Mouse (Mus musculus) ES-E14 (cell line): ENCODE results near the gene Nav3.

Source experiments
- HCFC1 ChIP-seq: IDR thresholded peaks from 2 replicates; pipeline ENCODE4 v1.6.1; 2012; ENCODE audit warnings: low read length, inconsistent platforms, borderline replicate concordance; ENCODE audit not compliant: insufficient read depth
- ZC3H11A ChIP-seq: IDR thresholded peaks from 2 replicates; pipeline ENCODE4 v1.6.1; 2012; ENCODE audit warnings: low read depth, mild to moderate bottlenecking, inconsistent platforms, low read length, borderline replicate concordance

DNA sequence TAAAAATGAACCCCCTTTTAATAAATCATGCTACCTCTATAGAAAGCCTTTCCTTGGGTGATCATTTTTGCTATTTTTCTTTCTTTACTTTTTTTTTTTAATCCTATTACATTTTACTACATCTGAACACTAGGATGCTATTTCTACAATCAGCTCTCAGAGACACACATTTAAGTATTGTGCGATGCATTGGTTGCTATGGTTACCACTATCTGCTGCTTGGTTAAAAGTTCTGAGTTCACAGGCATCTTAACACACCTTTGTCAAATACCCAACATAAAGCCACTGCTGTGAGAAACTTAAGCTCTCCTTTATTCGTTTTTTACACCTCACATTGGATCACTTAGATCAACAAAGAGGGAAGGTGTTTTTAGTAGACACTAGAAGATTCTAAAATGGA is 338.7 kb downstream of the Nav3 start:
- TF ChIP-seq HCFC1 (no peak), ZC3H11A (no peak)
